Mouse (Mus musculus): ENCODE measurements at regions not wholly inside any gene's neighbourhood (a gene's known extent, or its start where the extent isn't known, plus 50 kb on each side); places are given as distances from the start of the nearest gene placed in this dataset.

DNA sequence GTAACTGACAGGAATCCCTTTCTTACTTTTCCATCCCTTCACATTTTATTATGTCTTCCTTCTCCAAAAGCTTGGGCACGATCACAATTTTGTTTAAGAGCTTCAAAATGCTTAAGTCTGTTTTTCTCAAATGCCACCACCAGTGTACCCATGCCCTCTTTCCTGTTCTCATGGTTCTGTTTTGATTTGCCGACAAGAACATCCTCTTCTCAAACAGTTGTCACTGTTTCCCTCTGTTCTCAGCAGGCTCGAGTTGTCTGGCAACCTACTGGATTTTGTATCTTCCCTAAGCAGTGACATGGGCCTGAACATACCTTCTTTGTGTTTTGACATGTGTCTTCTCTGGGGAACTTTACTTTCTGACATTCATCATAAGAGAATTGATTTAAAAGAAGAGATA is 2124.1 kb upstream of the Lrrc6 start:
- no peak overlapping the region for H3K4me2 ChIP-seq (replicated peaks)
- no peaks in the 10 kb centered on the region for H3K27me3 ChIP-seq (replicated peaks)
- H3K4me1 ChIP-seq: no peaks in the 10 kb centered on the region
- no peaks in the 10 kb centered on the region for H3K9me3 ChIP-seq
- H3K4me3 ChIP-seq: no peak overlapping the region
- no peaks in the 10 kb centered on the region for H3K36me3 ChIP-seq
- no peak overlapping the region for H3K9ac ChIP-seq
- no peak for ATAC-seq (ENCODE audit: low FRiP score, low read depth)
- no peak overlapping the region for H3K27ac ChIP-seq
- WGBS: 80% methylated on average over 3 of the region's 3 CpGs

DNA sequence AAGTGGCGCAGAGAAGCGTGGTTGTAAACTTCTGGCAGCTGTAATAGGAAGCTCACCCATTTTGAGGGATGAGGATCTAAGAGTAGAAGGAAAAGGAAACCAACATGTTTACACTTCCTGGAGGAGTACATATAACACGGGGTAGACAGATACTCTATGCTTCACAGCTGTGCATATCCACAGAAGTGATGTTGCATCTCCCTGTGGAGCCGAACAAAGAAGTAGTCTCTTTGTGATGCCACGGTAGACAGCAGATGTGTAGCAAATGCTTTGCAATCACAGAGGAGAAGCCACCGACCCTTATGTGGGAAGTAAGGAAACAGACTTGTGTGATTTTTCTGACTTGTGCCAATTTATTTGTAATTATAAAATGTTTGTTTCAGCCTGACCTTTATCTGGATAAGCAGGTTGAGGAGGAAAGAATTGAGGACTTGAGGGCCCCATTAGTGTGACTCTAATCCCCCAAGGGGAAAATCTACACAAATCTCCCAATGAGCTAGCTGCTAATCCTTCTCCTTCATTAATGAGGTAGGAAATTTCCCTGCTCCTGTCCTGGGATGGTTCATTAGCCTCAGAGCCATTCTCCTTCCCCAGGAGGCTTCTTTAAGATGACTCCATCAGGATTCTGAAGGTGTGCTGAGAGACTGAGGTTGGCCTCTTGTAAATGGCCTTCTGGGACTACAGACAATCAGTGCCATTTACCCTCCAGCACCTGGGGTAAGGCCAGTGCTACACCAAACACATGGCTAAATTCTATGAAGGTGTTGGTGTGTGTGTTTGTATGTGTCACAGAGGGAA is 2119.9 kb upstream of the Lrrc6 start:
- Histone ChIP-seq H3K4me1 (no peaks in the 10 kb centered on the region), H3K4me3 (no peak overlapping the region), H3K27ac (no peak overlapping the region), H3K9ac (no peak overlapping the region), H3K36me3 (no peaks in the 10 kb centered on the region), H3K27me3 (replicated peaks) (no peaks in the 10 kb centered on the region), H3K9me3 (no peaks in the 10 kb centered on the region), H3K4me2 (replicated peaks) (no peak overlapping the region)
- 78% methylated on average over 6 of the region's 6 CpGs for WGBS
- no peak for ATAC-seq (ENCODE audit: low FRiP score, low read depth)

DNA sequence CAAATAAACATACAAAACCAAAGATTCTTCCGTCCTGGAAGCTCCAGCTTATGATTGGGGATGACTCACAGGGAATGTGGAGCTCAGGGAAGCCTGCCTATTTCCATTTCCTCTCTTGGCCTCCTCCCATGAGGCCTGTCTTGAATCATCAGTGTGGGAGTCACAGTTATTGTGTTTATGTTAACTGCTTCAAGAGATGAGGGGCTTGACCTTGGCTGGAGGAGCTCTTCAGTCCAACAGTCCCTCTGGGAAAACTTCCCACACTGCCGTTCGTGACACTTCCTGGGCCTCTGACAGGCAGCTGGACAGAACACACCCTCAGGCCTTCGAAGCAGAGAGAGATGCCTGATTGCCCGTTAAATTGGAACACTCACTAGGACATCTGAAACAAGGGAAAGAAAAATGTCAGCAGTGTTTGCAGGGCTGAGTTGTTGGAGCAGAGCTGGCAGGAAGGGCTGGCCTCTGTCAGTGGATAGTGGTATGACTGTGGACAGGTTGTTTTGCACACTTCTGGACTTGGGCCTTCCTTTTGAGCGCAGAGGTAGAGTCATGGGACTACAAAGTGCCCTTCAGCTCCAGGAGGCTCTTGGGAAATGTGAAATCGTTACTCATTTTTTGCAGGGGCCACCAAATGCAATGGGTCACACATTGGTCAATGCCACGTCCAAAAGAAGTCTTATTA is 2105.5 kb upstream of the Lrrc6 start:
- H3K9me3 ChIP-seq: no peaks in the 10 kb centered on the region
- no peak overlapping the region for H3K4me3 ChIP-seq
- ATAC-seq (ENCODE audit: low FRiP score, low read depth): no peak
- H3K9ac ChIP-seq: no peak overlapping the region
- no peaks in the 10 kb centered on the region for H3K36me3 ChIP-seq
- H3K27ac ChIP-seq: no peak overlapping the region
- 68% methylated on average over 8 of the region's 8 CpGs for WGBS
- H3K27me3 ChIP-seq (replicated peaks): no peaks in the 10 kb centered on the region
- H3K4me1 ChIP-seq: no peaks in the 10 kb centered on the region
- H3K4me2 ChIP-seq (replicated peaks): no peak overlapping the region

DNA sequence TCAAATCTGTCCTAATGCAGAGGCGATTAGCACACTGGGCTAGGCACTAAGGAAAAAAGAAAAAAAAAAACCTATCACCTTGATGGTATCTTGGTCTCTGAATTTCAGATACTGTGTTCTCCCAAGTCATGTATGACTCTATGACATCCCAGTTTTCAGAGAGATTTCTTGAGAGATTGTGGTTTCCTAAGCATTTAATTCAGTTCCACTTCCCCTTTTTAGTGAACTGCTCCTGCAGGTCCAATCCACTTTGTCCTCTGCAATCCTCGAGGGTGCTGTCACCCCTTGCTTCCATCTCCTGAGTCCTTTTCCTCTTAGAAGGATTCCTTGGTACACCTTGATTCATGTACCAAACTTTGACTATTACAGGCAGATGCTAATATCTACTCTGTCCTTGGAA is 2104.8 kb upstream of the Lrrc6 start:
- 89% methylated on average over 2 of the region's 2 CpGs for WGBS
- no peaks in the 10 kb centered on the region for H3K4me1 ChIP-seq
- no peak for ATAC-seq (ENCODE audit: low FRiP score, low read depth)
- no peaks in the 10 kb centered on the region for H3K36me3 ChIP-seq
- H3K27ac ChIP-seq: no peak overlapping the region
- no peaks in the 10 kb centered on the region for H3K27me3 ChIP-seq (replicated peaks)
- no peaks in the 10 kb centered on the region for H3K9me3 ChIP-seq
- no peak overlapping the region for H3K4me3 ChIP-seq
- H3K9ac ChIP-seq: no peak overlapping the region
- H3K4me2 ChIP-seq (replicated peaks): no peak overlapping the region

DNA sequence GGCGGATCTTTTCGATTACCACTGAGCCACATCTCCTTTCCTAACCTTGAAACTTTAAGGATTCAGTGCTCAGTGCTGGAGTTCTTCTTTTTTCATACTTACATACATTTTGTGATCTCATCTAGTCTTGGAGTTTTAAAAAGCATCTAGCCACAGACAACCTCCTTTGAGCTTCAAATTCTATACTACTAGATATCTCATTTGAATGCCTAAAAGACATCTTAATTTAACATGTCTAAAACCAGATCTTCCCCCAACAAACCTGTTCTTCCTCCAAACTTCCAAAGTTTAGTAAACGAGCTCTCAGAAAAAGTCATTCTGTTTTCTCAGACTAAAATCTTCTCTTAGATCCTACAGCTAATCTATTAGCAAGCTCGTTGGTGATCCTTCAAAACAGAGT is 2081.5 kb upstream of the Lrrc6 start:
- Histone ChIP-seq H3K27me3 (replicated peaks) (no peaks in the 10 kb centered on the region), H3K4me2 (replicated peaks) (no peak overlapping the region), H3K27ac (no peak overlapping the region), H3K36me3 (no peaks in the 10 kb centered on the region), H3K4me3 (no peak overlapping the region), H3K9me3 (no peaks in the 10 kb centered on the region), H3K4me1 (no peaks in the 10 kb centered on the region), H3K9ac (no peak overlapping the region)
- 87% methylated on average over 4 of the region's 4 CpGs for WGBS
- ATAC-seq (ENCODE audit: low FRiP score, low read depth): no peak

DNA sequence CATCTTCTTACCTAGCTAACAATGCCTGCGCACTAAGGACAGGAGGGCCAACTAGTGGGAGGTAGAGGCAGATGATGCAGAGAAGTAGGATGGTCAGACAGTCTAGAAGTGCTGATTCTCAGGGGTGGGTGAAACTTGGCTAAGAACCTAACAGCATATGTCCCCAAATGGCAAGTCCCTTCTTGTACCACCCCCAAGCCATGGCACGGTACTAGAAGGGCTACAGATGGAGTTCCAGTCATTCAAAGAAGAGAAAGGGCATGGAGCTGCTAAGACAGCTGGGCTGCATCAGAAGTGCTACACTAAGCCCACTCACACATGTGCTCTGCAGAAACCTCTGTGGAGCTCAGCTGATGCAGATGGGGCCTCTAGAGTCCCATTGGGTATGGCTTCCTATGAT is 2078.8 kb upstream of the Lrrc6 start:
- no peak overlapping the region for H3K9ac ChIP-seq
- H3K4me1 ChIP-seq: no peaks in the 10 kb centered on the region
- H3K27me3 ChIP-seq (replicated peaks): no peaks in the 10 kb centered on the region
- H3K9me3 ChIP-seq: no peaks in the 10 kb centered on the region
- H3K4me3 ChIP-seq: no peak overlapping the region
- no peak overlapping the region for H3K4me2 ChIP-seq (replicated peaks)
- no peak for ATAC-seq (ENCODE audit: low FRiP score, low read depth)
- no peaks in the 10 kb centered on the region for H3K36me3 ChIP-seq
- no peak overlapping the region for H3K27ac ChIP-seq
- WGBS: 94% methylated on average over 2 of the region's 2 CpGs

DNA sequence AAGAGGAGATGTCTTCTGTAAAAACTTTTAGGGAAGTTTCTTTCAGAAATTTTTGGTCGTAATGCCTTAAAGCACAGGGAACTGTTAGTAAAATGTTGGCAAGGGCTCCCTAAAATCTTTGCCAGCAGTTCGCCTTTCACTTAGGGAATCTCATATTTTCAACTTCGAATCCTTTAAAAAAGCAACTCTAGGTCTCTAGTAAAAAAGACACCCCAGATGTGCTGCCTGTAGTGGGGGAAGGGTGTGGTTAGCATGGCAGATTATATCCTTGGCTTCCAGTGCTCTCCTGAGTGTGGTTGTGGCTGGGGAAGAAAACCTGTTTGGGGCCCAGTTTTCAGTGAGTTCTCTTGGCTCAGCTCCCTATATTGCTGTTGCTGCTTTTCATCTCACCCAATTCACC is 2059.9 kb upstream of the Lrrc6 start:
- Histone ChIP-seq H3K9ac (no peak overlapping the region), H3K4me2 (replicated peaks) (no peak overlapping the region), H3K9me3 (no peaks in the 10 kb centered on the region), H3K27ac (no peak overlapping the region), H3K27me3 (replicated peaks) (no peaks in the 10 kb centered on the region), H3K36me3 (no peaks in the 10 kb centered on the region), H3K4me1 (no peaks in the 10 kb centered on the region), H3K4me3 (no peak overlapping the region)
- 94% methylated on average over 3 of the region's 3 CpGs for WGBS
- no peak for ATAC-seq (ENCODE audit: low FRiP score, low read depth)

DNA sequence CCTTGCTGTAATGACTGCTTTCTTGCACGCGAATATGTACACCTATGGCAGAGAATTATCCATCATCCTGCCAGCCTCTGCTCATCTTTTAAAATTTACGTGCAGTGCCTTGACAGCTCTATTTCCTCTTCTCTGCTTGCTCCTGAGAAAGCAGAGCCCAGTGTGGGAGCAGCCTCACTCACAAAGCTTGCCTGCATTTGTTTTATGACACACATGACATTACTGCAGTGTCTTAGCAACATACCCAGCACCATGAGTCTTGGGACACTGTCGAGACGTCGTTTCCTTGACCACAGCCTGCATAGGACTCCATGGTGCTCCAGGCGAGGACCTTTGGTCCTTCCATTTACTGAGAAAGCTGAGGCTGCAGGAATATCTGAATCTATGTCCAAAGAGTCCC is 2055.4 kb upstream of the Lrrc6 start:
- H3K27ac ChIP-seq: no peak overlapping the region
- H3K9ac ChIP-seq: no peak overlapping the region
- ATAC-seq (ENCODE audit: low FRiP score, low read depth): no peak
- 58% methylated on average over 7 of the region's 7 CpGs for WGBS
- H3K9me3 ChIP-seq: no peaks in the 10 kb centered on the region
- no peak overlapping the region for H3K4me2 ChIP-seq (replicated peaks)
- H3K4me1 ChIP-seq: no peaks in the 10 kb centered on the region
- H3K36me3 ChIP-seq: no peaks in the 10 kb centered on the region
- H3K4me3 ChIP-seq: no peak overlapping the region
- H3K27me3 ChIP-seq (replicated peaks): no peaks in the 10 kb centered on the region

DNA sequence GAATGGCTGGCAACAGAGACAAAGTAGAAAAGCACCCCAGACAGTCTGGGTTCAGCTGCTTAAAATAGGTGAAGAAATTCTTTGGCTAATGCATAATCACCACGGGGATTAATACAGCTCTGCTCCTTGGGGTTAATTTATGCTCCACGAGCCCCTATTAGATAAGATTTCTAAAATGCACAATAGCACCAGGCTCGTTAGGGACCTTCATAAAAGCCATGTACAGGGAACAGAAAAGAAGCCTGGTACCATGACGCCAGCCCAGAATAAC is 2035.3 kb upstream of the Lrrc6 start:
- Histone ChIP-seq H3K4me2 (replicated peaks) (no peak overlapping the region), H3K9me3 (no peaks in the 10 kb centered on the region), H3K27ac (no peak overlapping the region), H3K9ac (no peak overlapping the region), H3K4me1 (peaks cover 5% of the 10 kb centered on the region; the same call in 1 of the 2 replicates), H3K4me3 (no peak overlapping the region), H3K36me3 (no peaks in the 10 kb centered on the region), H3K27me3 (replicated peaks) (no peaks in the 10 kb centered on the region)
- no peak for ATAC-seq (ENCODE audit: low FRiP score, low read depth)
- WGBS: 60% methylated on average over 4 of the region's 4 CpGs

DNA sequence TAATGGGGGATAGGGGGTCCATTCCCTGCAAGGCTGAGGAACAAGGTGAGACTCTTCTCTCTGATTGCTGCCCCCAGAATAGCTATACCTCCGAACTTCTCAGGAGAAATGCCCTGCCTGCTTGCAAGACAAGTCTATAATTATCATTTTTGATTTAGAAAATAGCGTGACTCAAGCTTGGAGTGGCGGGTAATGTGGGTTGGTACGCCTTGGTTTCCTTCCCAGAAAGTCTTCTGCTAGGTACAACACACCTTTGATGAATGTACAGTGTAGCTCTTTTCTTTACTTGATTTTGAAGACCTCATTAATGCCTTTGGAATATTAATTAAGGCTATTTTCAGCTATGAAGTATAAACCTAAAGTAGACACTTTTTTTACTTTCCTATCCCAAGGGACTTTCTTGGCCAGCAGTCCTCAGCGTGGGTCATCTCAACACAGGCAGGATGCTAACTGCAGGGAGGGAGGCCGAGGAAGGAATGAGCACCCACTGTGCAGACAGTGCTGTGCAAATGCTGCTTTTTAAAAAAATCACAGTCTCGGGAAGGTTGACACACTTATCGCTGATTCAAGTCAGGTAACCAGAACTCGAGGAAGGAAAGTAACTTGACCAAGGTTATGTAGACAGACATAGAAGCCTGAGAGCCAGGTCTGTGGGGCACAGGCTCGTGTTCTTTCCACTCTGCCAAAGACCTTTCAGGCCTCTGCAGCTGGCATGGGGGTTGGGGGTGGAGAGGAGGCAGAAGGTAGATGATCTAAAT is 2034.8 kb upstream of the Lrrc6 start:
- Histone ChIP-seq H3K36me3 (no peaks in the 10 kb centered on the region), H3K4me1 (peaks cover 5% of the 10 kb centered on the region; the same call in 1 of the 2 replicates), H3K4me2 (replicated peaks) (no peak overlapping the region), H3K9me3 (no peaks in the 10 kb centered on the region), H3K9ac (no peak overlapping the region), H3K4me3 (no peak overlapping the region), H3K27ac (no peak overlapping the region), H3K27me3 (replicated peaks) (no peaks in the 10 kb centered on the region)
- ATAC-seq (ENCODE audit: low FRiP score, low read depth): no peak
- WGBS: 79% methylated on average over 10 of the region's 10 CpGs

DNA sequence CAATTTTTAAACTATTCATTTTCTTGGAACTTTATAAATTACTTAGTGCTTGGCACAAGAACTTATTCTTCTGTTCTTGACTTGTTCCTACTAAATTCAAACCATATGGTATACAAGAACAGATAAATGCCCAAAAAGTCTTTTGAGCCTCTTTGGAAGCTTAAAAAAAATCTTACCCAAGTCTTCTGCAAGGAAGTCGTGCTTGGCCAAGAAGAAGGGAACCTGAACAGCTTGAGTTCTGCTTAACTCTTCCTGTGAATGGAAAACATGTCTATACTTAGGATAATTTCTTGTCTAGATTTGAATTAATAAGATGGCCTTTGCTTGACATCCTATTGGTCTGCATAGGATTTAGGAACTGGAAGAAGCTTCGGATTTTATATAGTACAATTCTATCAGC is 2020.0 kb upstream of the Lrrc6 start:
- Histone ChIP-seq H3K36me3 (no peaks in the 10 kb centered on the region), H3K27me3 (replicated peaks) (no peaks in the 10 kb centered on the region), H3K4me2 (replicated peaks) (no peak overlapping the region), H3K27ac (no peak overlapping the region), H3K9me3 (no peaks in the 10 kb centered on the region), H3K4me1 (no peaks in the 10 kb centered on the region), H3K9ac (no peak overlapping the region), H3K4me3 (no peak overlapping the region)
- no peak for ATAC-seq (ENCODE audit: low FRiP score, low read depth)
- 81% methylated on average over 2 of the region's 2 CpGs for WGBS

DNA sequence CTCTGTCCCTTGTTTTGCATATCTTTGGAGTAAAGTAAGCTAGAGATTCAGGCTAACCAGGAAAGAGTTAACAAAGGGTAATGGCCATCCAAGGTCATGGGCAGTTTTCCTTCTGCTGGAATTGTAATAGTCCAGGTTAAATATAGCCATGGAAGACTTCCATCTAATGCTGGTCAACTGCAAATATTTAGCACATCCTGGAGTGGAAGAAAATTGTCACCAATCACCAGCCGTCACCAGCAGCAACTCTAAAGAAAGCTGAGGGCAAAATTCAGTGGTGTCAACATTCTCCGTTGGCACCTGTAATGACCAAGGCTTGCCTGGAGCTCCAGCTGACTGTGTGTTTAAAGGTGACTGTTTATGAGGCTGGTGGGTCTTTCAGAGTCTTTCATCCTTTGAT is 2011.7 kb upstream of the Lrrc6 start:
- Histone ChIP-seq H3K9me3 (no peaks in the 10 kb centered on the region), H3K36me3 (no peaks in the 10 kb centered on the region), H3K4me1 (no peaks in the 10 kb centered on the region), H3K27ac (no peak overlapping the region), H3K4me2 (replicated peaks) (no peak overlapping the region), H3K9ac (no peak overlapping the region), H3K27me3 (replicated peaks) (no peaks in the 10 kb centered on the region), H3K4me3 (no peak overlapping the region)
- ATAC-seq (ENCODE audit: low FRiP score, low read depth): no peak
- WGBS: 86% methylated on average over 2 of the region's 2 CpGs

All from neural tube, embryonic 12.5 days (tissue).